Mouse (Mus musculus): ENCODE results near the gene Cdc27. TPM values are rescaled to one million over a fixed set of nuclear protein-coding genes. Genes with fewer than 3 reads are reported as not detected.

Cdc27 gene
- total and polyA plus RNA-seq, 3 experiments = 4.6 to 24.6 (median 23.2) TPM

- H3K4me1 ChIP-seq (ENCODE audit: control insufficient read depth, insufficient read depth, low read length) = peaks cover 3% of the 10 kb centered on the region
- 89% methylated on average over 5 of the region's 5 CpGs for WGBS
These were observed 10.6 kb downstream of the Cdc27 start for GRCm38 (mm10) chr11:104539811-104540210.

GRCm38 (mm10) chr11:104537945-104538555 lies 12.4 kb downstream of the Cdc27 start:
- no peak for DNase-seq
- no peak overlapping the region for H3K9ac ChIP-seq (ENCODE audit: low read depth, low read length)
- H3K27ac ChIP-seq = no peak overlapping the region
- H3K4me3 ChIP-seq = no peak overlapping the region
- peaks cover 3% of the 10 kb centered on the region for H3K36me3 ChIP-seq (ENCODE audit: control insufficient read depth, insufficient read depth, low read length)
- peaks cover 2% of the 10 kb centered on the region for H3K4me1 ChIP-seq (ENCODE audit: control insufficient read depth, insufficient read depth, low read length)
- no peaks in the 10 kb centered on the region for H3K27me3 ChIP-seq (ENCODE audit: control insufficient read depth, insufficient read depth, low read length)
- TF ChIP-seq EP300 (IDR thresholded peaks at IDR 0.05; ENCODE audit: insufficient read depth, low read depth, low read length) (no peak), POLR2A (IDR thresholded peaks at IDR 0.05; ENCODE audit: insufficient read depth, low read depth, low read length) (no peak), CTCF (IDR thresholded peaks at IDR 0.05) (no peak)
- 95% methylated on average over 2 of the region's 2 CpGs for WGBS
- intact Hi-C loops (cut with DNase I) = no loop called here
- H3K79me2 ChIP-seq (replicated peaks; ENCODE audit: control insufficient read depth, insufficient read depth, low read length) = peaks cover 8% of the 10 kb centered on the region

More at GRCm38 (mm10) chr11:104539811-104540210, 10.6 kb downstream of the Cdc27 start:
- peaks cover 8% of the 10 kb centered on the region for H3K79me2 ChIP-seq (replicated peaks; ENCODE audit: control insufficient read depth, insufficient read depth, low read length)
- no peak for TF ChIP-seq POLR2A (IDR thresholded peaks at IDR 0.05; ENCODE audit: insufficient read depth, low read depth, low read length)
- no peak for TF ChIP-seq EP300 (IDR thresholded peaks at IDR 0.05; ENCODE audit: insufficient read depth, low read depth, low read length)
- TF ChIP-seq CTCF (IDR thresholded peaks at IDR 0.05) = no peak
- intact Hi-C loops (cut with DNase I) = no loop called here
- H3K27me3 ChIP-seq (ENCODE audit: control insufficient read depth, insufficient read depth, low read length) = no peaks in the 10 kb centered on the region
- no peak for DNase-seq
- H3K36me3 ChIP-seq (ENCODE audit: control insufficient read depth, insufficient read depth, low read length) = no peaks in the 10 kb centered on the region
- no peak overlapping the region for H3K4me3 ChIP-seq
- no peak overlapping the region for H3K27ac ChIP-seq
- no peak overlapping the region for H3K9ac ChIP-seq (ENCODE audit: low read depth, low read length)

GRCm38 (mm10) chr11:104536843-104537242 lies 13.6 kb downstream of the Cdc27 start:
- no peak for DNase-seq
- H3K79me2 ChIP-seq (replicated peaks; ENCODE audit: control insufficient read depth, insufficient read depth, low read length) = peaks cover 8% of the 10 kb centered on the region
- WGBS = 82% methylated on average over 2 of the region's 2 CpGs
- H3K36me3 ChIP-seq (ENCODE audit: control insufficient read depth, insufficient read depth, low read length) = peaks cover 3% of the 10 kb centered on the region
- TF ChIP-seq POLR2A (IDR thresholded peaks at IDR 0.05; ENCODE audit: insufficient read depth, low read depth, low read length) (no peak), CTCF (IDR thresholded peaks at IDR 0.05) (no peak), EP300 (IDR thresholded peaks at IDR 0.05; ENCODE audit: insufficient read depth, low read depth, low read length) (no peak)
- no peaks in the 10 kb centered on the region for H3K27me3 ChIP-seq (ENCODE audit: control insufficient read depth, insufficient read depth, low read length)
- intact Hi-C loops (cut with DNase I) = no loop called here
- H3K4me3 ChIP-seq = no peak overlapping the region
- no peak overlapping the region for H3K9ac ChIP-seq (ENCODE audit: low read depth, low read length)
- no peak overlapping the region for H3K27ac ChIP-seq
- H3K4me1 ChIP-seq (ENCODE audit: control insufficient read depth, insufficient read depth, low read length) = no peaks in the 10 kb centered on the region; the same call in 1 of the 2 replicates

- Histone ChIP-seq H3K4me1 (ENCODE audit: control insufficient read depth, insufficient read depth, low read length) (no peaks in the 10 kb centered on the region), H3K36me3 (ENCODE audit: control insufficient read depth, insufficient read depth, low read length) (peaks cover 7% of the 10 kb centered on the region), H3K27ac (no peak overlapping the region), H3K27me3 (ENCODE audit: control insufficient read depth, insufficient read depth, low read length) (no peaks in the 10 kb centered on the region), H3K79me2 (replicated peaks; ENCODE audit: control insufficient read depth, insufficient read depth, low read length) (no peaks in the 10 kb centered on the region), H3K4me3 (no peak overlapping the region), H3K9ac (ENCODE audit: low read depth, low read length) (no peak overlapping the region)
- intact Hi-C loops (cut with DNase I) = no loop called here
- TF ChIP-seq POLR2A (IDR thresholded peaks at IDR 0.05; ENCODE audit: insufficient read depth, low read depth, low read length) (no peak), EP300 (IDR thresholded peaks at IDR 0.05; ENCODE audit: insufficient read depth, low read depth, low read length) (no peak), CTCF (IDR thresholded peaks at IDR 0.05) (no peak)
- 95% methylated on average over 6 of the region's 6 CpGs for WGBS
- no peak for DNase-seq
These were observed 24.5 kb downstream of the Cdc27 start for GRCm38 (mm10) chr11:104525935-104526334.

- no peaks in the 10 kb centered on the region for H3K4me1 ChIP-seq (ENCODE audit: control insufficient read depth, insufficient read depth, low read length)
- H3K79me2 ChIP-seq (replicated peaks; ENCODE audit: control insufficient read depth, insufficient read depth, low read length) = no peaks in the 10 kb centered on the region
- no peak overlapping the region for H3K9ac ChIP-seq (ENCODE audit: low read depth, low read length)
- H3K4me3 ChIP-seq = no peak overlapping the region
- TF ChIP-seq CTCF (IDR thresholded peaks at IDR 0.05) (no peak), POLR2A (IDR thresholded peaks at IDR 0.05; ENCODE audit: insufficient read depth, low read depth, low read length) (no peak), EP300 (IDR thresholded peaks at IDR 0.05; ENCODE audit: insufficient read depth, low read depth, low read length) (no peak)
- no peak overlapping the region for H3K27ac ChIP-seq
- WGBS = 87% methylated on average over 4 of the region's 4 CpGs
- H3K27me3 ChIP-seq (ENCODE audit: control insufficient read depth, insufficient read depth, low read length) = no peaks in the 10 kb centered on the region
- intact Hi-C loops (cut with DNase I) = no loop called here
- no peak for DNase-seq
- no peaks in the 10 kb centered on the region; the same call in 1 of the 2 replicates for H3K36me3 ChIP-seq (ENCODE audit: control insufficient read depth, insufficient read depth, low read length)
These were observed 38.0 kb downstream of the Cdc27 start for GRCm38 (mm10) chr11:104512436-104512835.

GRCm38 (mm10) chr11:104510606-104511005 lies 39.8 kb downstream of the Cdc27 start:
- peaks cover 2% of the 10 kb centered on the region; the same call in 1 of the 2 replicates for H3K36me3 ChIP-seq (ENCODE audit: control insufficient read depth, insufficient read depth, low read length)
- TF ChIP-seq EP300 (IDR thresholded peaks at IDR 0.05; ENCODE audit: insufficient read depth, low read depth, low read length) (no peak), POLR2A (IDR thresholded peaks at IDR 0.05; ENCODE audit: insufficient read depth, low read depth, low read length) (no peak), CTCF (IDR thresholded peaks at IDR 0.05) (peak; percentile 66)
- no peaks in the 10 kb centered on the region for H3K27me3 ChIP-seq (ENCODE audit: control insufficient read depth, insufficient read depth, low read length)
- H3K27ac ChIP-seq = no peak overlapping the region
- H3K4me1 ChIP-seq (ENCODE audit: control insufficient read depth, insufficient read depth, low read length) = no peaks in the 10 kb centered on the region
- H3K9ac ChIP-seq (ENCODE audit: low read depth, low read length) = no peak overlapping the region
- H3K4me3 ChIP-seq = no peak overlapping the region
- no peaks in the 10 kb centered on the region for H3K79me2 ChIP-seq (replicated peaks; ENCODE audit: control insufficient read depth, insufficient read depth, low read length)
- no peak for DNase-seq
- WGBS = 87% methylated on average over 2 of the region's 2 CpGs
- intact Hi-C loops (cut with DNase I) = no loop called here
